Mouse (Mus musculus): ENCODE data around the gene Hoxb3.

Hoxb3 gene

GRCm38 (mm10) chr11:96338957-96339855, 16.1 kb downstream of the Hoxb3 start:
- WGBS, result 14% methylated on average over 7 of the region's 7 CpGs

GRCm38 (mm10) chr11:96340698-96341365, 17.7 kb downstream of the Hoxb3 start:
- WGBS, result 3% methylated on average over 33 of the region's 36 CpGs

- WGBS, result 4% methylated on average over 40 of the region's 40 CpGs
These were observed 18.8 kb downstream of the Hoxb3 start for GRCm38 (mm10) chr11:96341701-96342575.

- under 1% methylated on average over 4 of the region's 4 CpGs for WGBS
These were observed 19.4 kb downstream of the Hoxb3 start for GRCm38 (mm10) chr11:96342576-96342930.

GRCm38 (mm10) chr11:96343206-96343745, 20.1 kb downstream of the Hoxb3 start:
- WGBS, result 7% methylated on average over 2 of the region's 2 CpGs

GRCm38 (mm10) chr11:96344061-96344877, 21.1 kb downstream of the Hoxb3 start:
- 4% methylated on average over 40 of the region's 40 CpGs for WGBS

GRCm38 (mm10) chr11:96344878-96345159, 21.7 kb downstream of the Hoxb3 start:
- 7% methylated on average over 6 of the region's 6 CpGs for WGBS

- WGBS, result 2% methylated on average over 43 of the region's 56 CpGs
These were observed 22.2 kb downstream of the Hoxb3 start for GRCm38 (mm10) chr11:96345220-96345892.

- WGBS, result 2% methylated on average over 45 of the region's 45 CpGs
These were observed 23.0 kb downstream of the Hoxb3 start for GRCm38 (mm10) chr11:96345893-96346806.

GRCm38 (mm10) chr11:96346916-96347520, 23.9 kb downstream of the Hoxb3 start:
- WGBS, result 15% methylated on average over 5 of the region's 5 CpGs

GRCm38 (mm10) chr11:96347717-96348116, 24.6 kb downstream of the Hoxb3 start:
- 8% methylated on average over 4 of the region's 4 CpGs for WGBS

GRCm38 (mm10) chr11:96348141-96348928, 25.2 kb downstream of the Hoxb3 start:
- WGBS, result 9% methylated on average over 21 of the region's 21 CpGs

GRCm38 (mm10) chr11:96348988-96349387, 25.9 kb downstream of the Hoxb3 start:
- 22% methylated on average over 3 of the region's 3 CpGs for WGBS

GRCm38 (mm10) chr11:96349491-96350340, 26.6 kb downstream of the Hoxb3 start:
- WGBS, result 27% methylated on average over 14 of the region's 14 CpGs

GRCm38 (mm10) chr11:96350341-96350624, 27.2 kb downstream of the Hoxb3 start, which contains the start of gene Hoxb2:
Gene Hoxb2 (plus strand): TSS chr11:96350525.
- WGBS, result 39% methylated on average over 2 of the region's 2 CpGs

GRCm38 (mm10) chr11:96350791-96351190, 27.7 kb downstream of the Hoxb3 start:
- 55% methylated on average over 2 of the region's 2 CpGs for WGBS

- WGBS, result 20% methylated on average over 11 of the region's 11 CpGs
These were observed 28.2 kb downstream of the Hoxb3 start for GRCm38 (mm10) chr11:96351312-96351711.
